Mouse (Mus musculus): Measurements from ENCODE around the gene Zc2hc1c. TPM values are rescaled to one million over a fixed set of nuclear protein-coding genes. Genes with fewer than 3 reads are reported as not detected.
A peak's percentile ranks its signal among the peaks of the same experiment; 100 is the strongest.

Gene Zc2hc1c
- 0.95 and 1.1 TPM in 2 replicates for polyA plus RNA-seq (2012; rRNA removed)

DNA sequence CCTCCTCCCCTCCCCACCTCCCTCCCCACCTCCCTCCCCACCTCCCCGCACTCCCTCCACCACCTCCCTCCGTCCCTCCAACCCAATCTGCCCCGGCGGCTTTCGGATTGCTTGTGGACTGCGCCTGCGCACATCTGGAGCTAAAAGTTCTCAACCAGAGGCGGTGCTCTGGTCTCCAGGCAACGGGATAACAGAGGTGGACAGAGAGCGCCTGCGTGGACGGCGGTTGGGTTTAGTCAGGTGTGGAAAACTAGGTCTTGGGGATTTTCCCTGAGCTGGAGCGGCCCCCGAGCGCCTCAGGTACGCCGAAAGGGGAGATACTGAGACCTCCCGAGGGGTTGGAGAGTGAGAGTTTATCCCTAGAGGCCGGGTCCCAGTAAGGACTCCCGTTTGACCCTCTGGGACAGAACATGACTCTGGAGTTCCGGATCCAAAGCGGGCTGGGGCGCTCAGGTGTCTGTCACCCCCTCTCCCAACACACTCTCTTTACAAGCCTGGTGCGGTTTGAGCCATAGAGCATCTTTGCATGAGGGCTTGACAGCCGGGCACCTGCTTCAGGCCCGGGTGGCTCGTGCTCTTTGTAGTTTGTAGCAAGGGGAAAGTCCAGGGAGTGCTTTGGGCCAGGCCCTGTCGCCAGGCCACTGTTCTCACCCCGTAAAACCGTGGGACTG is at the start of gene Zc2hc1c:
Gene Zc2hc1c, plus strand, starts transcription at position 106 of the 671 bp plus-strand sequence.
- 13% methylated on average over 31 of the region's 31 CpGs for WGBS

DNA sequence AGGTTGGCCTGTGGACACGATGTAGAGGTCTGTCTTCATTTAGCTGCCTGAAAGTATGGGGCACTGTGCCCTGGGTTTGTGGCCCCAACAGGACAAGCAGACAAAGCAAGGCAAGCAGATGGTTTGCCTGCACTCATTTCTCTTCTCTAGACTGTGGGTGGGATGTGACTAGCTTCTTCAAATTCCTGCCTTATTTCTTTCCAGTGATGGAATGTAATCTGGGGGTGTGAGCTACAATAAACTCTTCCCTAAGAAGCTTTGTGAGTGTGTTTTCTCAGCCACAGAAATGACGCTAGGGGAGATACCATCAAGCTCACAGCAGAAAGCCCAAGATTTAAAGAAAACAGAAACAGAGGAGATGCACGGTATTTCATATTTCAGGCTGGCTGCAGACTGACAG is 36.3 kb upstream of the Zc2hc1c start:
- H3K27ac ChIP-seq (ENCODE audit: insufficient read depth, low read length): no peak overlapping the region
- no peaks in the 10 kb centered on the region for H3K27me3 ChIP-seq (ENCODE audit: control insufficient read depth, insufficient read depth, low read length)
- no peaks in the 10 kb centered on the region for H3K4me1 ChIP-seq (ENCODE audit: control insufficient read depth, insufficient read depth, low read length)
- 83% methylated on average over 3 of the region's 3 CpGs for WGBS
- TF ChIP-seq CTCF (IDR thresholded peaks at IDR 0.05; ENCODE audit: borderline replicate concordance, insufficient read depth, low read depth, low read length) (no peak), POLR2A (IDR thresholded peaks at IDR 0.05; ENCODE audit: borderline replicate concordance, insufficient read depth, low read length) (no peak)
- no peak overlapping the region for H3K4me3 ChIP-seq (replicated peaks; ENCODE audit: insufficient read depth, low read depth, low read length)
- no peak for DNase-seq

More for the DNA sequence above, at the start of gene Zc2hc1c:
- TF ChIP-seq POLR2A (IDR thresholded peaks at IDR 0.05; ENCODE audit: borderline replicate concordance, insufficient read depth, low read length): no peak
- no peak for TF ChIP-seq CTCF (IDR thresholded peaks at IDR 0.05; ENCODE audit: borderline replicate concordance, insufficient read depth, low read depth, low read length)
- Histone ChIP-seq H3K4me3 (replicated peaks; ENCODE audit: insufficient read depth, low read depth, low read length) (peak within 1 kb of the TSS; percentile 47), H3K27ac (ENCODE audit: insufficient read depth, low read length) (no peak within 1 kb of the TSS), H3K27me3 (ENCODE audit: control insufficient read depth, insufficient read depth, low read length) (peaks cover 2% of the 10 kb centered on the region; the same call in 1 of the 2 replicates), H3K4me1 (ENCODE audit: control insufficient read depth, insufficient read depth, low read length) (0 out of 2 replicates have a peak, but pooled peaks cover 3% of the 10 kb centered on the region)
- DNase-seq: peak; percentile 43

DNA sequence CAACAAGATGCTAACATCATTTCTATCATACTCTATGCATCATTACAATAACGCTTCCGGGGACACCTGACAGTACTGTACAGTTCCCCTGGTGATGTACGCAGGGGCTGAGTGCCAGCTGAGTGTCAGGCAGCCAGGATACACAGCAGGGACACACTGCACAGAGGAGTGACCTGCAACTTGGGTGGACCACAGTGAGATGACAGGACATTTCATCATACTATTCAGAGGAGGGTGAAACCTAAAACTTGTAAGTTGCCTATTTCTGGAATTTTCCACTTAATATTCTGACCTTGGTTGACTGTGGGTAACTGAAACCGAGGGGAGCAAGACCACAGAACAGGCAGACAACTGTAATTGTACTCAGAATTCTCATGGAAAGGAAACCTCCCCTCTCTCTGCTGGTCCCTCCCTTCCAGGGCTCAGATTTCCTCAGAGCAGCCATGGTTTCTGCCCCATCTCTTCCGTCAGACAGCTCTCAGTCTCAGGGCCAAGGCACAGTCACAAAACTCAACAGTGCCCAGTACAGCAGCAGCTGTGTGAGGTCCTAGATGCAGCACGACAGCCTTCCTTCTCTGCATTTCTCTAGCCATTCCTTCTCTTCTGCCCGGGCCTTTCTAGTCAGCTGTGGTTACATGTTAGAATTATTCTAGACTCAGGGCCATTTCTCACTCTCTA is 32.2 kb upstream of the Zc2hc1c start:
- Histone ChIP-seq H3K27ac (ENCODE audit: insufficient read depth, low read length) (no peak overlapping the region), H3K4me3 (replicated peaks; ENCODE audit: insufficient read depth, low read depth, low read length) (no peak overlapping the region), H3K27me3 (ENCODE audit: control insufficient read depth, insufficient read depth, low read length) (no peaks in the 10 kb centered on the region), H3K4me1 (ENCODE audit: control insufficient read depth, insufficient read depth, low read length) (no peaks in the 10 kb centered on the region)
- DNase-seq: no peak
- TF ChIP-seq CTCF (IDR thresholded peaks at IDR 0.05; ENCODE audit: borderline replicate concordance, insufficient read depth, low read depth, low read length) (no peak), POLR2A (IDR thresholded peaks at IDR 0.05; ENCODE audit: borderline replicate concordance, insufficient read depth, low read length) (no peak)
- 36% methylated on average over 7 of the region's 7 CpGs for WGBS

DNA sequence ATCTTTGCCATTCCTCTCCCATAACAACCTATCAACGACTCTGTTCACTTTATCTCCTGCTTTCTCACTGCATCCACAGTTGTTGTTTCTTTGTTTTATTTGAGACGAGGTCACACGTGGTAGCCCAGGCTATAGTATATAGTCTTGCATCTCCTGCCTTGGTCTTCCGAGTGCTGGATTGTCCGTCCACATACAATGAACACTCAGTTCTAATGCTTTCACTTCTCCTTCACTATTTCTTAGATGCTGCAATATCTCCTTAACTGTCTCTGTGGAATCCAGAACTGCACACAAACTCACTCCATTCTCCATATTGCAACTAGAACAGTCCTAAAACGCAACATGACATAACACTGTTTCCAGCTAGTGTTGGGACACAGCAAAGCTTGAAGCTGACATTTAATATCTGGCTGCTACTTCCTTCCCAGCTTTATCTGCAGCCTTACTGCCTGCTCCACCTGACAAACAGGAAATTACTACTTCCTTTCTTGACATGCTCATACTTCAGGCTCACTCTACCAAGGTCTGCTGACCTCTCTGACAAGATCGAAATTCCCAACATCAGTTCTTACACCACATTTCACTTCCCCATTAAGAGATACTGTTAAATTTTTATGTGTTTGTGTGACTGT is 31.3 kb upstream of the Zc2hc1c start:
- no peak overlapping the region for H3K4me3 ChIP-seq (replicated peaks; ENCODE audit: insufficient read depth, low read depth, low read length)
- DNase-seq: no peak
- TF ChIP-seq CTCF (IDR thresholded peaks at IDR 0.05; ENCODE audit: borderline replicate concordance, insufficient read depth, low read depth, low read length): no peak
- TF ChIP-seq POLR2A (IDR thresholded peaks at IDR 0.05; ENCODE audit: borderline replicate concordance, insufficient read depth, low read length): no peak
- H3K27me3 ChIP-seq (ENCODE audit: control insufficient read depth, insufficient read depth, low read length): no peaks in the 10 kb centered on the region
- WGBS: 87% methylated on average over 7 of the region's 7 CpGs
- no peak overlapping the region for H3K27ac ChIP-seq (ENCODE audit: insufficient read depth, low read length)
- no peaks in the 10 kb centered on the region for H3K4me1 ChIP-seq (ENCODE audit: control insufficient read depth, insufficient read depth, low read length)

DNA sequence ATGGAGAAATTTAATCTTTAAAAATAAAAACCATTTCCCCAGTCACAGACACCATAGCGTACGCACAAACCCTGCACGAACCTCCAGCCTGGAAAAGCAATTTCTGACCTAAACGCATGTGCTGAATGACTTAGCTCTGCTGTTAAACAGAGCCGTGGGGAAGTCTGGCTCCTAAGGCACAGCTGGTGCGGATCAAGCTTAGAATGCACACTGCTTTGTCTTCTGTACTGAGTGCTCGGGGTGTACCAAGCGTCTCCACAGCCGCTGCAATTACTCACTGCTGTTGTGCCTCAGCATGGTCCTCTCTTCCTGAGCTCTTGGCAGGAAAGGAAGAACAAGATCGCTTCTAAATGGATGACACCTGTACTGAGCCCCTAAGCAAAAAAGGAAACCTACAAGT is 25.9 kb upstream of the Zc2hc1c start:
- 41% methylated on average over 10 of the region's 10 CpGs for WGBS
- H3K27me3 ChIP-seq (ENCODE audit: control insufficient read depth, insufficient read depth, low read length): no peaks in the 10 kb centered on the region
- H3K4me1 ChIP-seq (ENCODE audit: control insufficient read depth, insufficient read depth, low read length): peaks cover 2% of the 10 kb centered on the region; the same call in 1 of the 2 replicates
- no peak overlapping the region for H3K27ac ChIP-seq (ENCODE audit: insufficient read depth, low read length)
- TF ChIP-seq CTCF (IDR thresholded peaks at IDR 0.05; ENCODE audit: borderline replicate concordance, insufficient read depth, low read depth, low read length) (no peak), POLR2A (IDR thresholded peaks at IDR 0.05; ENCODE audit: borderline replicate concordance, insufficient read depth, low read length) (no peak)
- no peak for DNase-seq
- no peak overlapping the region for H3K4me3 ChIP-seq (replicated peaks; ENCODE audit: insufficient read depth, low read depth, low read length)

DNA sequence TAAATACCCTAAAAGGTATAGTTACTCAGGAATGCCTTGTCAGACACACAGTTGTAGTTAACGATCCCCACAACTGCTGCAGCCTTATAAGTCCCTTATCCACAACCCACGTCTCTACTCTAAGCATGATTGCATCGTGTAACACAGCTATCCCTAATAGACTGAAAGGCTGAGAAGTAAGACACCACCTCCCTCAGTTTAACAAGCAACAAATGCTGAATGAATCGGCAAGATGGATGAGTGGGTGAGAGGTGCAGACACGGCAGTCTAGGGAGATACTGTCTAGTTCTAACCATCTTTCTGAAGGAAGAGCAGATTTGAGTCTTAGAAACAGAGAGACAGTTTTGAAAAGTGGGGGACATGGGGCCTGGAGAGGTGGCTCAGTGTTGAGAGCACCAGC is 25.2 kb upstream of the Zc2hc1c start:
- no peak overlapping the region for H3K4me3 ChIP-seq (replicated peaks; ENCODE audit: insufficient read depth, low read depth, low read length)
- DNase-seq: no peak
- TF ChIP-seq CTCF (IDR thresholded peaks at IDR 0.05; ENCODE audit: borderline replicate concordance, insufficient read depth, low read depth, low read length): no peak
- TF ChIP-seq POLR2A (IDR thresholded peaks at IDR 0.05; ENCODE audit: borderline replicate concordance, insufficient read depth, low read length): no peak

DNA sequence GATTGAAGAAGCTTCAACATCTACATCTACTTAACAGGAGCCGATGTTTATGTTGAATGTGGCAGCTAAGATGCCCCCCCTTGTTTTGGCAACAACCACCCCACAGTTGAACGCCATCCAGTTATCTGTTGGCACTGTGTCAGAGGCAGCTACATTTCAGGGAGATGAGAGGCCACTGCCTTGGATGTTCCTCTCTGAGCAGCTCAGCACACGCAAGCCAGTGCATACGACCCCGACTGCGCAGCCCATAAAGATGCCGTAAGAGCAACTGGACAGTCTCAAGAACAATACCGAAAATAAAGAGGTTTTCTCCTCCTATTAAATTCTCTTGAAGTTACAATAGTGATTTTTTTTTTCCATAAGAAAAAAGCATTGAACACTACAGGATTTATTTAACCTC is 23.9 kb upstream of the Zc2hc1c start:
- Histone ChIP-seq H3K27me3 (ENCODE audit: control insufficient read depth, insufficient read depth, low read length) (no peaks in the 10 kb centered on the region), H3K4me1 (ENCODE audit: control insufficient read depth, insufficient read depth, low read length) (peaks cover 2% of the 10 kb centered on the region; the same call in 1 of the 2 replicates), H3K4me3 (replicated peaks; ENCODE audit: insufficient read depth, low read depth, low read length) (no peak overlapping the region), H3K27ac (ENCODE audit: insufficient read depth, low read length) (no peak overlapping the region)
- DNase-seq: no peak
- TF ChIP-seq POLR2A (IDR thresholded peaks at IDR 0.05; ENCODE audit: borderline replicate concordance, insufficient read depth, low read length) (no peak), CTCF (IDR thresholded peaks at IDR 0.05; ENCODE audit: borderline replicate concordance, insufficient read depth, low read depth, low read length) (no peak)
- WGBS: 19% methylated on average over 8 of the region's 8 CpGs

More for the DNA sequence above, 25.2 kb upstream of the Zc2hc1c start:
- Histone ChIP-seq H3K4me1 (ENCODE audit: control insufficient read depth, insufficient read depth, low read length) (peaks cover 2% of the 10 kb centered on the region; the same call in 1 of the 2 replicates), H3K27ac (ENCODE audit: insufficient read depth, low read length) (no peak overlapping the region), H3K27me3 (ENCODE audit: control insufficient read depth, insufficient read depth, low read length) (no peaks in the 10 kb centered on the region)
- WGBS: 83% methylated on average over 5 of the region's 5 CpGs
